Mouse (Mus musculus): Measurements from ENCODE around the gene Usp49.

Usp49 gene

DNA sequence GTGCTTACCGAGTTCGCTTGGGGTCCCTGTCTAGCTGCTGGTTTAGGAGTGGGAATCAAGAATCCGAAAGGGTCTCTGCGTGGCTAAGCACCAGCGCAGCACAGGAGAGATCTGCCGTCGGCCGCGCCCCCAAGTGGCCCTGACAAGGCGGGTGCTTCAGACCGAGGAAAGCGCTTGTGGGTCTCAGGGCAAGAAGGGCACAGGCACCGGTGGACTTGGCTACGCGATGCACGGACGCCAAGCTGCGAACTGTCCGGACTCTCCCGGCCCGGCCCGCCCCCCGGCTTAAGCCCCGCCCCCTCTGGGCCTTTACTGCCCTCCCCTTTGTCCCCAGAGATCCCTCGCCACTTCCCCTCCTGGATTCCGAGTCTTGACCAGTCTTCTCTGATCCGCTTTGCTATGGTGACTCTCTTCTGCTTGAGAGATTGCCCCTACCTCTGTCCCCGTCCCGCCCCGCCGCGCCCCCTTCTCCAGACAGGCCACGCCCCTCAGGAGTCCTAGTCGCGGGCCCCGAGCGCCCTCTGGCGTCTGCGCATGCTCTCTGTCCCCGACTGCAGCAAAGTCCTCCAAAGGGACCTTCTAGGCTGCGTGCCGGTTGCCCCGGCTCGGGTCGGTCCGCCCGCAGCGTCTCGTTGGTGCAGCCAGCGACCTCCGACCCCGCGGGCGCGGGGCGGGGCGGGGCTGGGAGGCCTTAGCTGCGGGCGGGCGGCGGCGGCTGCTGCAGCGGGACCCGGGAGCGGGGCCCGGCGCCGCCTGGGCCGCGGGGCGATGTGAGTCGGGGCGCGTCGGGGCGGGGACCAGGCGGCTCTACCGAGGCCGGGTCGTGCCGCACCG is 64.2 kb downstream of the Usp49 start, which contains the start of gene Prickle4:
Gene Prickle4, minus strand, starts transcription at position 234 of the 834 bp plus-strand sequence.
- DNase-seq, result peak; percentile 95 to 97

- DNase-seq, result no peak
Measured at GRCm38 (mm10) chr17:47695337-47695710, 64.8 kb downstream of the Usp49 start.

GRCm38 (mm10) chr17:47698156-47698555 is 67.7 kb downstream of the Usp49 start:
- DNase-seq, result no peak

DNA sequence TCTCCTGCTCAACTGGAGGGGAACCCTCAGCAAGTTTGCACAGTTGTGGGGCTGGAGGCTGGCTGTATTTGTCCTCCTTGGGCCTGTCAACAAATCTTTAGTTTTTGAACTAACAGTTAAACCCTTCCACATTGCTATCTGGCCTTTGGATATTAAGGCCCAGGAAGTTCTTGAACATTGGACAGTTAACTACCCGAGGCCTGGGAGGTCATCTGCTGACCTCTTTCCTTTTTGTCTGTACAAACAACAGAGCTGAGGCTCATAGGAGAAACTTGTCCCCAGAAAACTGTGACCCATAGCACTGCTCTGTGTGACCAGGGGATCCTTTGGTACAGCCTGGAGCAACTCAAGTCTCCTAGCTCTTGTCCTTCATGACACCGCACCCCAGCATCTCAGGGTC is 68.6 kb downstream of the Usp49 start:
- DNase-seq, result no peak

- DNase-seq, result no peak
Measured at GRCm38 (mm10) chr17:47701793-47702192, 71.3 kb downstream of the Usp49 start.

DNA sequence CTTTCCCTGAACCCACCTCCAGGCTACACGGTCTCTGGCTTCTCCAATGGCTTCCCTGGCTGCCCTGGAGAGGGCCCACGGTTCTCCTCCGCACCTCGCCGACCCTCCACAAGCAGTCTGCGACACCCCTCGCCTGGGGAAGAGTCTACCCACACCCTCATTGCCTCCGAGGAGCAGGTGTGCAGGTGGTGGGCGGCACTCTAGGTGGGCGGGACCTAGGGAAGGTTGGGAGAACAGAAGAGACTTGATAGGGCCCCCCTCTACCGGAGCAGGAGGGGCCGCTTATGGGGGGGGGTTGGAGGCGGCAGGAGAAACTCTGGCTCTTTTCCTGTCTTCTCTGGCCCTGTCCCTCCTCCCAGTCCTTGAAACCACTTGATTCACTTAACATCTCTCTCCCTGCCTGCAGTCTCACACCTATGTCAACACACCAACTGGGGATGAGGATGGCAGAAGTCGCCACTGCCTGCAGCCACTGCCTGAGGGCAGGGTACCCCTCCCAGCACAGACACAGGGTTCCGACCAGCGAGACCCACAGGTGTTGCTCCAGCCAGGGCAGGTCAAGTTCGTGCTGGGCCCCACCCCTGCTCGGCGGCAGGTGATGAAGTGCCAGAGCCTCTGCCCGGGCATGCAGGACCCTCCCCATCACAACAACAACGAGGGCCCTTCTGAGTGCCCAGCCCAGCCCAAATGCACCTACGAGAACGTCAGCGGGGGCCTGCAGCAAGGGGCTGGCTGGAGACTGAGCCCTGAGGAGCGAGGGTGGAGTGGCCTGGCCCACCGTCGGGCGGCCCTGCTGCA is 72.3 kb downstream of the Usp49 start:
- DNase-seq, result no peak

DNA sequence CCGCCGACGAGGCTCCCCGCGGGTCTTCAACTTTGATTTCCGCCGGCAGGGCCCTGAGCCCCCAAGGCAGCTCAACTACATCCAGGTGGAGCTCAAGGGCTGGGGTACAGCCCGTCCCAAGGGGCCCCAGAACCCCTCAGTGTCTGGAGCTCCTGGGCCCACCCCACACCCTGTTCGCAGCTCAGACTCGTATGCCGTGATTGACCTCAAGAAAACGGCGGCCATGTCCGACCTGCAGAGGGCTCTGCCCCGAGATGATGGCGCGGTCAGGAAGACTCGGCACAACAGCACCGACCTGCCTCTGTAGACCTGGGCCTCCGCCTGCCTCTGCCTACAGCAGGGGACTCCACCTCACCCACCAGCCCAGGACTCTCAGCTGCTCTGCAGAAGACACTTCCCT is 73.1 kb downstream of the Usp49 start:
- no peak for DNase-seq

DNA sequence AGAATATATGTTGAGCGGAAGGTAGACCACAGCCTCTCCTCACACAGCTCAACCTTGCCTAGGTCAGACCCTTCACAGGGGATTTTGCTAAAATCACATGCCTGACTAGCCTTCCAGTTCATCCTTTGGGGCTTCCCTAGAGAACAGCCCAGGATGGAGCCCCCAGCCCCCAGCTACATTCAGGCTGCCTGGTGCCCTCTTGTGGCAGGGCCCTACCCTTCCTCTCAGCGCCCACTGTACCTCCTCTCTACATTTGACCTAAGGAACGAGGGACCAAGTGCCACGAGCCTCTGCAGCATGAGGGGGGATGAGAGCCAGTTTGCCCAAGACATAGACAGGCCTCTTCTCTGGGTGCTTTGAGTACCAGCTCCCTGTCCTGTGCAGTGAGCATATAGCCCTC is 74.2 kb downstream of the Usp49 start:
- DNase-seq, result no peak

DNA sequence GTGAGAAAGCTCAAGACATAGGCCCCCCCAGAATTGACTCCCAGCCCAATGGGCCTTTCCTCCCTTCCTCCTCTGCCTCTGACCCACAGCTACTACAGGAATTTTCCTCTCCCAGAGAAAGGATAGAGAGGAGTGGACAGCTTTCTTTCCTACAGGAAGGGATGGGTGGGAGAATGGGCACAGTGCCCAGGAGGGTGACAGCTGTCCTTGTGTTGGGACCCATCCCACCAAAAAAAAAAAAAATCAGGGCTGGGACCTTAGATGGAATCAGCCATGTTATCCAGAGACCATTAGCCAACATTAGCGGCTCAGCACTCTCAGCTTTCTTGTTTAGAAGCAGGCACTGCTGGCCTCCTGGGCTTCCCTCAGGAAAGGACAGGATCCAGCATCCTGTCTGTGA is 75.7 kb downstream of the Usp49 start:
- DNase-seq, result no peak

DNA sequence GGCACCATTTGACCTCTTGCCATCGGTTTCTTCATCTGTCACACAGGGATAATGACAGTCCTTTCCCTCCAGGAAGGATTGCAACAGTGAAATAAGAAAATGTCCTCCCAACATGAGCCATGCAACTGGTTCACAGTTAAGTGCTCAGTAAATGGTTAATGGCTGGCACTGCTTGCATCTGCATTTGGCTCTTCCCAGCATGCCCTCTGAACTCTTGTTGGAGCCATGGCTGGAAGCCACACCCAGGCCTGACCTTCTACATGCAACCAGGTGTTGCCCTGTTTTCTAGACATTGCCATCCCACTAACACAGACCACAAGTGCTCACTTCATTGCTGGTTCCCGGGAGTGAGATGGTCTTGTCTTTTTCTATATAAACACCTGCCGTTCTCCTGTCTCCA is 77.5 kb downstream of the Usp49 start:
- no peak for DNase-seq

DNA sequence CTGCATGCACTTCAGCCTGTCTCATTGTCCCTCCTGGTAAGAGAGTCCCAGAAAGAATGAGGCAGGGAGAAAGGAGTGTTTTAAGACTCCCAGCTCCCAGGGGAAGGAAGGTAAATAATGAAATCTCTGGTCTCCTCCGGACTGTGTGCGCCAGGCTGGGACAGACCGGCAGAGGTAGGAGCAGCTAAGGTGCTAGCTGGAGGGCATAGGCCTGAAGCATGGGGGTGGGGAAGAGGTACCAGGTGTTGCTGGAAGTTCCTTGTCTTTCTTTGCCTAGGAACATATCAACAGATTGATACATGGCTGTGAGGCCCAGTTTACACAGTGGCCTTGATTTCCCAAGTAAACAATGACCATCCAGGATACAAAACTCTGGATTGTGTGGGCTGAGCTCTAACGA is 78.5 kb downstream of the Usp49 start:
- no peak for DNase-seq

DNA sequence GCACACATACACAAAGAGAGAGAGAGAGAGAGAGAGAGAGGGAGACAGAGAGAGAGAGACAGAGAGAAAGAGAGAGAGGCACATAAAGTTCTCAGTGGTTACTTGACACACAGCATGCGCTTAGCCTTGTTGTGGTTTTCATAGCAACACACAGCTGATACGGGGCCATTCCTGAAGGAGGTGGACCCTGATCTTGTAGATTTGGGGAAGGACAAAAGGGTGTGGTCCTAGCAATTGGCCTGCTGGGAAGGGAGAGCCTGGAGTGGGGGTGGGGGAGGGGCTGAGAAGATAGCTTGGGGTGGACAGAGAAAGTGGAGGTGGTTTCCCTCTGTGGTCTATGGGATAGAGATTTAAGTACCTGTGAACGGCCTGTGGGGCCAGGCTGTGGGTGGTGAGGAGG is 79.5 kb downstream of the Usp49 start:
- DNase-seq, result no peak

- no peak for DNase-seq
Measured at GRCm38 (mm10) chr17:47711883-47712282, 81.4 kb downstream of the Usp49 start.

- DNase-seq, result no peak
Measured at GRCm38 (mm10) chr17:47712889-47713571, 82.5 kb downstream of the Usp49 start.

DNA sequence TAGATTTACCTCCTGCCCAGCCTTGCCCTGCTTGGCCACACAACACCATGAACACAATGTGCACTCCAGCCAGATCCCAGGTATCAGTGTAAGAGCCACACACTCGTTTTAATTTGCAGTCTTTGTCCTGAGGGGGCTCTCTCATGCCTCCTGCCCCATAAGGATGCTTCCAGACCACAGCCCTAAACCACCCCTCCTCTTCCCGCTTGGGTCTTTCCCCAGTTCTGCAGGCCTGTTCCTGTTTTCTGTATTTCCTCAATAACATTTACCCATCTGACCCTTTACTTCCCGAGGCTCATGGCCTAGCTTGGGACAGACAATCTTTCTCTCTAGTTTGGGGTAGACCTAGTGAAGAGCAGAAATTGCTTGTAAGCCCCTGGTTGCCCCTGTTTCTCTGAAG is 84.5 kb downstream of the Usp49 start:
- no peak for DNase-seq

- no peak for DNase-seq
Measured at GRCm38 (mm10) chr17:47721183-47721582, 90.7 kb downstream of the Usp49 start.

GRCm38 (mm10) chr17:47726566-47726965 is 96.1 kb downstream of the Usp49 start, which contains the start of gene Pgc:
Gene Pgc (plus strand): TSS chr17:47726842.
- DNase-seq, result no peak

DNA sequence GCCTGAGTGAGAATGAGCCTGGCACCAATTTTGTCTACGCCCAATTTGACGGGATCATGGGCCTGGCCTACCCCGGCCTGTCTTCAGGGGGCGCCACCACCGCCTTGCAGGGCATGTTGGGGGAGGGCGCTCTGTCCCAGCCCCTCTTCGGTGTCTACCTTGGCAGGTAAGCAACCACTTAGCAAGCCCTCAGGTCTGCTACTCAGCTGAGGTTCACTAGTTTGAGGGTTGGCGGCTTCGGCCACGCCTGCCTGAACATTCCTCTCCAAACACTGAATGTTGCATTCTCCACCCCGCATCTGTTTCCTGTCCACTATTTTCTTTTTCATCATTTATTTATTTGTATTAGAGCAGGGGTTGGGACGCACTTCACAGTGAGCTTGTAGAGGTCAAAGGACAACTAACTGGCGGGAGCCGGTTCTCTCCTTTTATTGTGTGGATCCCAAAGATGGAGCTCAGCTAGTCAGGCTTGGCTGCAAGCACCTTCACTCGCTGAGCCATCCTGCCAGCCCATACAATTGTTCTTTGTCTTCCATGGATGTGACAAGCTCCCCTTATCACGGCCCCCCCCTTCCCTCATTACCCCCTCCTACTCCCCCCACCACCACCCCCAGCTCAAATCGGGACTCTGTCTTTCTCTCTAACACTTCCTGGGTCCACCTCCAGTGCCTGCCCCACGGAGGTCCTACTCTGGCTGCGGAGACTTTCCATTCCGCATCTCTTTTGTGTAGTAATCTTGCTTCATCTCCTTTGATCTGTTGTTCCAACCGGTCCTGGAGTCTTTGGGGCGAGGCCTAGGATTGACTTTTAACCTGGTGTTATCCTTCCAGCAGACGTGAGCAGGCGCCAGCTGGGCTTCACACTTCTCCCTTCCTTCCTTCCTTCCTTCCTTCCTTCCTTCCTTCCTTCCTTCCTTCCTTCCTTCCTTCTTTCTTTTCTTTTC is 100.4 kb downstream of the Usp49 start:
- peak; percentile 27 to 56 for DNase-seq

DNA sequence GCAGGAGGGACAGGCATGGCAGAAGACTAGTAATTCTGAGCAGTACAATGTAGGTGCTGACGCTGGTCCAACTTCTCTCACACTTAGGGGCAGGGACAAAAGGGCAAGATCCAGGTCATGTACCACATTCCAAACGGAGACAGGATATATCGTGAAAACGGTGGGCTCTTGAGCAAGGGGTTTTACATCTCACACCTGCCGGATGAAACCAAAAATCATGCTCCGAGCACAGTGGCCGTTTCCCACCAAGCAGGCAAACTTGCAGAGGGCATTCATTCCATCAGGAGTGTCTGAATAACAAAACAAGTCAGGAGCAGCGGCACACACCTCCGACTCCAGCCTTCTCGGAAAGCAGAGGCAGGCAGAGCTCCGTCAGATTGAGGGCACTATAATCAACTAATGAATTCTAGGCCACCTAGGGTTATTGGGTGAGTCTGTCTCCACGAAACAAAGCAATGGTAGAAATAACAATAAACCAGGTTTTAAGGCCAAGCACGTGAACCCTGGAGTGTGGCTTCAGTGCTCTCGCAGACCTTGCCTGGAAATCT is 105.1 kb downstream of the Usp49 start:
- DNase-seq, result no peak

Measured in lung, adult 18-20 months (tissue).